Mouse (Mus musculus) G1E (cell line): ENCODE data around the gene Tspan9. TPM values are rescaled to one million over a fixed set of nuclear protein-coding genes. Genes with fewer than 3 reads are reported as not detected.

Source experiments
- ATAC-seq: 2 replicates; pipeline ENCODE4 v1.8.0; 2016; ENCODE audit warnings: mild to moderate bottlenecking; ENCODE audit not compliant: insufficient number of reproducible peaks, poor library complexity, low FRiP score, severe bottlenecking; ENCODE audit errors: extremely low read depth
- DNase-seq: peaks from one replicate; pipeline ENCODE4 v3.0.0; 2012; ENCODE audit warnings: low spot score
- H3K27me3 ChIP-seq: 2 replicates; pipeline ENCODE4 v1.6.1; 2012; ENCODE audit warnings: mild to moderate bottlenecking, low read length, inconsistent platforms; ENCODE audit not compliant: insufficient read depth
- H3K36me3 ChIP-seq: replicated peaks from 2 replicates; pipeline ENCODE3; 2012; ENCODE audit warnings: mild to moderate bottlenecking, inconsistent platforms
- H3K4me1 ChIP-seq: 2 replicates; pipeline ENCODE4 v1.6.1; 2012; ENCODE audit warnings: low read depth, low read length, inconsistent platforms, mixed read lengths; ENCODE audit not compliant: insufficient read depth
- H3K4me3 ChIP-seq: 2 replicates; pipeline ENCODE4 v1.5.1; 2012; ENCODE audit warnings: low read depth, mild to moderate bottlenecking, inconsistent platforms, low read length, moderate library complexity, mixed read lengths
- H3K9me3 ChIP-seq: replicated peaks from 2 replicates; pipeline ENCODE4 v1.6.1; 2012; ENCODE audit warnings: inconsistent platforms
- CTCF ChIP-seq: IDR thresholded peaks from 2 replicates; pipeline ENCODE4 v1.5.1; 2012; ENCODE audit warnings: low read depth, low read length, inconsistent platforms, mixed read lengths
- GATA1 ChIP-seq: IDR thresholded peaks from 2 replicates; pipeline ENCODE4 v1.6.1; 2012; ENCODE audit warnings: borderline replicate concordance, low read length, inconsistent platforms, mixed read lengths
- GATA2 ChIP-seq: IDR thresholded peaks from 2 replicates; pipeline ENCODE4 v1.6.1; 2012; ENCODE audit warnings: low read depth, low read length, inconsistent platforms, borderline replicate concordance
- POLR2AphosphoS5 ChIP-seq: IDR thresholded peaks from 2 replicates; pipeline ENCODE4 v1.6.1; 2012; ENCODE audit warnings: low read depth, low read length, inconsistent platforms; ENCODE audit not compliant: insufficient replicate concordance
- TAL1 ChIP-seq: conservative IDR thresholded peaks from 2 replicates; pipeline ENCODE4 v1.6.1; 2012; ENCODE audit warnings: low read depth, low read length, inconsistent platforms, mixed read lengths
- polyA plus RNA-seq: library from polyadenylated mRNA; stranded (reverse); fragments of >175 nt; gene quantifications from 2 replicates; pipeline ENCODE4 v1.2.3, GENCODE M21; 2012
- total RNA-seq, 2 experiments: library from RNA; stranded (forward) in 1 of 2; stranded (reverse) in 1 of 2; fragments of 200-1000 nt in 1 of 2; fragments of >200 nt in 1 of 2; fragmentation: Nextera tagmentation in 1 of 2; gene quantifications; 2 replicates each; pipeline ENCODE4 v1.2.3; 2014 to 2017

Gene Tspan9
- total and polyA plus RNA-seq, 3 experiments = 0.16 TPM; not detected in 2

GRCm38 (mm10) chr6:127981176-127981575 lies 162.2 kb downstream of the Tspan9 start:
- Histone ChIP-seq H3K4me3 (no peak overlapping the region), H3K27me3 (peaks cover 2% of the 10 kb centered on the region; the same call in 1 of the 2 replicates), H3K4me1 (no peaks in the 10 kb centered on the region), H3K36me3 (no peaks in the 10 kb centered on the region), H3K9me3 (peaks cover 93% of the 10 kb centered on the region)
- TF ChIP-seq GATA1 (no peak), CTCF (no peak), TAL1 (no peak), POLR2AphosphoS5 (no peak), GATA2 (no peak)
- ATAC-seq (no peak), DNase-seq (no peak)

- no peak overlapping the region for H3K4me3 ChIP-seq
- no peak for ATAC-seq
- no peak for DNase-seq
- TF ChIP-seq GATA1 = no peak
- no peak for TF ChIP-seq CTCF
- no peak for TF ChIP-seq TAL1
- no peak for TF ChIP-seq POLR2AphosphoS5
- no peak for TF ChIP-seq GATA2
- peaks cover 2% of the 10 kb centered on the region; the same call in 1 of the 2 replicates for H3K27me3 ChIP-seq
- no peaks in the 10 kb centered on the region for H3K36me3 ChIP-seq
- peaks cover 93% of the 10 kb centered on the region for H3K9me3 ChIP-seq
- H3K4me1 ChIP-seq = no peaks in the 10 kb centered on the region
These were observed 162.9 kb downstream of the Tspan9 start for GRCm38 (mm10) chr6:127980381-127981045.

GRCm38 (mm10) chr6:127979831-127980230 lies 163.6 kb downstream of the Tspan9 start:
- no peak for TF ChIP-seq GATA2
- TF ChIP-seq TAL1 = no peak
- no peak for TF ChIP-seq GATA1
- TF ChIP-seq POLR2AphosphoS5 = no peak
- TF ChIP-seq CTCF = no peak
- peaks cover 93% of the 10 kb centered on the region for H3K9me3 ChIP-seq
- peaks cover 2% of the 10 kb centered on the region; the same call in 1 of the 2 replicates for H3K27me3 ChIP-seq
- H3K36me3 ChIP-seq = no peaks in the 10 kb centered on the region
- DNase-seq (no peak), ATAC-seq (no peak)
- no peak overlapping the region for H3K4me3 ChIP-seq
- no peaks in the 10 kb centered on the region for H3K4me1 ChIP-seq

- Histone ChIP-seq H3K9me3 (peaks cover 94% of the 10 kb centered on the region), H3K27me3 (peaks cover 2% of the 10 kb centered on the region; the same call in 1 of the 2 replicates), H3K36me3 (no peaks in the 10 kb centered on the region), H3K4me1 (no peaks in the 10 kb centered on the region), H3K4me3 (no peak overlapping the region)
- DNase-seq (no peak), ATAC-seq (no peak)
- TF ChIP-seq POLR2AphosphoS5 (no peak), GATA1 (no peak), TAL1 (no peak), GATA2 (no peak), CTCF (no peak)
These were observed 164.5 kb downstream of the Tspan9 start for GRCm38 (mm10) chr6:127978941-127979340.

- peaks cover 93% of the 10 kb centered on the region for H3K9me3 ChIP-seq
- no peak for TF ChIP-seq POLR2AphosphoS5
- TF ChIP-seq GATA1 = no peak
- no peak for TF ChIP-seq TAL1
- TF ChIP-seq GATA2 = no peak
- TF ChIP-seq CTCF = no peak
- H3K27me3 ChIP-seq = peaks cover 2% of the 10 kb centered on the region; the same call in 1 of the 2 replicates
- no peaks in the 10 kb centered on the region for H3K4me1 ChIP-seq
- no peaks in the 10 kb centered on the region for H3K36me3 ChIP-seq
- H3K4me3 ChIP-seq = no peak overlapping the region
- DNase-seq (no peak), ATAC-seq (no peak)
These were observed 166.7 kb downstream of the Tspan9 start for GRCm38 (mm10) chr6:127976695-127977094.

GRCm38 (mm10) chr6:127974000-127974399 lies 169.4 kb downstream of the Tspan9 start:
- peaks cover 2% of the 10 kb centered on the region; the same call in 1 of the 2 replicates for H3K27me3 ChIP-seq
- ATAC-seq (no peak), DNase-seq (no peak)
- no peak overlapping the region for H3K4me3 ChIP-seq
- peaks cover 91% of the 10 kb centered on the region for H3K9me3 ChIP-seq
- H3K4me1 ChIP-seq = no peaks in the 10 kb centered on the region
- no peaks in the 10 kb centered on the region for H3K36me3 ChIP-seq
- TF ChIP-seq GATA1 = no peak
- no peak for TF ChIP-seq CTCF
- no peak for TF ChIP-seq GATA2
- no peak for TF ChIP-seq TAL1
- no peak for TF ChIP-seq POLR2AphosphoS5
